ENCODE assay signal across 10 mouse cellular contexts in the genomic region with DNA sequence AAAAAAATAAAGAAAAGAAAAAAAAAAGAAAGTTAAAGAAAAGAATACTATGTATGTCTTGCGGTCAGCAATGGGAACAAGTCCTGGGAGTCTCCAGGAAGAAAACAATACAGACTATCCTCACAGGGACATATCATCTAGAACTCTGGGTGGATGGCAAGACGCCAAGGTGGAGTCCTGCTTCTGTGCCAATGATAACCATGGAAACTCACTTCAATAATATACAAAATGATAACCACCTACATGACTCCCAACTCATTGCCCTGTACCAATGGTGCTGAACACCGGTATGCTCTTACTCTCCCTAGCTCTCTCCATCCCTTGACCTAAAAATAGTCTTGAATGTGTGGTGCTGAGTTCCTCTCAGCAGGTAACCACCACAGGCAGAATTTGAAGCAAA.
A peak's percentile ranks its signal among the peaks of the same experiment; 100 is the strongest.
DNase-seq lines count a peak whose midpoint lies in the region; ATAC-seq lines count a peak whose summit lies in the region.
"Had no signal": no experiment of that assay in that cellular context is flagged by ENCODE, and none has a peak within 500 bp of the region (broad histone marks: within the 10 kb centered on the region; RNA-seq: fewer than 3 reads in every experiment).

No protein-coding gene starts in this region.

- H3K27ac ChIP-seq in intestine, embryonic 15.5 days: no peak overlapping the region

- DNase-seq in cerebellum, adult 9-10 months: peak; percentile 38
- no peak for DNase-seq in cerebellum, adult 11-12 months
- peak; percentile 52 for DNase-seq in ovary, adult 18-20 months (ENCODE audit: low spot score)
- DNase-seq in ovary, postnatal 14 days (ENCODE audit: low spot score): no peak
- DNase-seq in heart, postnatal 14 days: peak; percentile 40 to 47
- peak; percentile 66 for DNase-seq in testis, postnatal 10 days (ENCODE audit: low spot score)
- DNase-seq in left cerebral cortex, postnatal 25 days (ENCODE audit: low spot score in 2 of 2): no peak

- 83% methylated on average over 3 of the region's 3 CpGs for WGBS in intestine, embryonic 15.5 days

- no peaks in the 10 kb centered on the region for H3K9me3 ChIP-seq in intestine, embryonic 15.5 days

- H3K4me3 ChIP-seq in intestine, embryonic 15.5 days (replicated peaks): no peak overlapping the region
- H3K4me3 ChIP-seq: erythroblast, embryonic 14.5 days had no signal

- H3K4me1 ChIP-seq in intestine, embryonic 15.5 days (replicated peaks): peaks cover 10% of the 10 kb centered on the region

- H3K9ac ChIP-seq in intestine, embryonic 15.5 days: no peak overlapping the region

- no peaks in the 10 kb centered on the region for H3K36me3 ChIP-seq in intestine, embryonic 15.5 days

- no peak for ATAC-seq in intestine, embryonic 15.5 days
- ATAC-seq: CD4-positive, CD25-positive, alpha-beta regulatory T cell, adult 4 months had no signal

- no peaks in the 10 kb centered on the region for H3K27me3 ChIP-seq in intestine, embryonic 15.5 days (replicated peaks)

- intact Hi-C loops in heart, postnatal 14 days (cut with DNase I): no loop called here
- intact Hi-C loops in left cerebral cortex, postnatal 25 days (cut with DNase I): no loop called here

- H3K4me2 ChIP-seq in intestine, embryonic 15.5 days (replicated peaks): no peak overlapping the region

Comparison
In these comparisons a context has a peak if more than half of its experiments do, and no peak if none do; other contexts are left out.
1. DNase-seq: peak in cerebellum, adult 9-10 months (single experiment), ovary, adult 18-20 months (single experiment), heart, postnatal 14 days (2 of 2) and testis, postnatal 10 days (single experiment); none in cerebellum, adult 11-12 months (single experiment), ovary, postnatal 14 days (single experiment) and left cerebral cortex, postnatal 25 days (0 of 2).